Mouse (Mus musculus): Measurements from ENCODE around the gene Cth. TPM values are rescaled to one million over a fixed set of nuclear protein-coding genes. Genes with fewer than 3 reads are reported as not detected.

The Cth gene
- total RNA-seq, 2 experiments from 2014 or later: 9.2 to 9.6 TPM

- intact Hi-C loops (cut with DNase I): no loop called here
- DNase-seq (ENCODE audit: extremely low spot score in 1 of 2, low spot score in 2 of 2): no peak
Observed at GRCm38 (mm10) chr3:157923268-157923835, 1.5 kb downstream of the Cth start.

- no peak for DNase-seq (ENCODE audit: extremely low spot score in 1 of 2, low spot score in 2 of 2)
- intact Hi-C loops (cut with DNase I): no loop called here
Observed at GRCm38 (mm10) chr3:157921376-157921775, 3.5 kb downstream of the Cth start.

GRCm38 (mm10) chr3:157916336-157916735, 8.5 kb downstream of the Cth start:
- intact Hi-C loops (cut with DNase I): no loop called here
- DNase-seq (ENCODE audit: extremely low spot score in 1 of 2, low spot score in 2 of 2): no peak

GRCm38 (mm10) chr3:157912155-157912554, 12.7 kb downstream of the Cth start:
- DNase-seq (ENCODE audit: extremely low spot score in 1 of 2, low spot score in 2 of 2): no peak
- intact Hi-C loops (cut with DNase I): no loop called here

- intact Hi-C loops (cut with DNase I): no loop called here
- DNase-seq (ENCODE audit: extremely low spot score in 1 of 2, low spot score in 2 of 2): no peak
Observed at GRCm38 (mm10) chr3:157910262-157910661, 14.6 kb downstream of the Cth start.

- DNase-seq (ENCODE audit: extremely low spot score in 1 of 2, low spot score in 2 of 2): no peak
- intact Hi-C loops (cut with DNase I): no loop called here
Observed at GRCm38 (mm10) chr3:157908166-157908565, 16.7 kb downstream of the Cth start.

- no peak for DNase-seq (ENCODE audit: extremely low spot score in 1 of 2, low spot score in 2 of 2)
- intact Hi-C loops (cut with DNase I): no loop called here
Observed at GRCm38 (mm10) chr3:157901721-157902120, 23.2 kb downstream of the Cth start.

- DNase-seq (ENCODE audit: extremely low spot score in 1 of 2, low spot score in 2 of 2): no peak
- intact Hi-C loops (cut with DNase I): no loop called here
Observed at GRCm38 (mm10) chr3:157899986-157900385, 24.9 kb downstream of the Cth start.

GRCm38 (mm10) chr3:157897645-157898044, 27.2 kb downstream of the Cth start:
- intact Hi-C loops (cut with DNase I): no loop called here
- no peak for DNase-seq (ENCODE audit: extremely low spot score in 1 of 2, low spot score in 2 of 2)

- intact Hi-C loops (cut with DNase I): no loop called here
- DNase-seq (ENCODE audit: extremely low spot score in 1 of 2, low spot score in 2 of 2): no peak
Observed at GRCm38 (mm10) chr3:157891819-157892218, 33.1 kb downstream of the Cth start.

- peak in 1 of 2 experiments; percentile 20 for DNase-seq (ENCODE audit: extremely low spot score in 1 of 2, low spot score in 2 of 2)
- intact Hi-C loops (cut with DNase I): no loop called here
Observed at GRCm38 (mm10) chr3:157884081-157884643, 40.7 kb downstream of the Cth start.

GRCm38 (mm10) chr3:157883085-157883484, 41.8 kb downstream of the Cth start:
- no peak for DNase-seq (ENCODE audit: extremely low spot score in 1 of 2, low spot score in 2 of 2)
- intact Hi-C loops (cut with DNase I): no loop called here

GRCm38 (mm10) chr3:157881992-157882391, 42.9 kb downstream of the Cth start:
- intact Hi-C loops (cut with DNase I): no loop called here
- no peak for DNase-seq (ENCODE audit: extremely low spot score in 1 of 2, low spot score in 2 of 2)

GRCm38 (mm10) chr3:157880983-157881382, 43.9 kb downstream of the Cth start:
- DNase-seq (ENCODE audit: extremely low spot score in 1 of 2, low spot score in 2 of 2): no peak
- intact Hi-C loops (cut with DNase I): no loop called here

GRCm38 (mm10) chr3:157877847-157878246, 47.0 kb downstream of the Cth start:
- DNase-seq (ENCODE audit: extremely low spot score in 1 of 2, low spot score in 2 of 2): no peak
- intact Hi-C loops (cut with DNase I): loop anchor here (10.0 kb wide), 1 partner anchor 127 kb away; no protein-coding TSS in a partner anchor

GRCm38 (mm10) chr3:157876439-157877156, 48.3 kb downstream of the Cth start:
- peak; percentile 36 to 53 for DNase-seq (ENCODE audit: extremely low spot score in 1 of 2, low spot score in 2 of 2)
- intact Hi-C loops (cut with DNase I): loop anchor here (10.0 kb wide), 1 partner anchor 128 kb away; no protein-coding TSS in a partner anchor

GRCm38 (mm10) chr3:157872897-157873296, 52.0 kb downstream of the Cth start:
- intact Hi-C loops (cut with DNase I): loop anchor here (10.0 kb wide), 1 partner anchor 132 kb away; no protein-coding TSS in a partner anchor
- DNase-seq (ENCODE audit: extremely low spot score in 1 of 2, low spot score in 2 of 2): no peak

- intact Hi-C loops (cut with DNase I): no loop called here
- no peak for DNase-seq (ENCODE audit: extremely low spot score in 1 of 2, low spot score in 2 of 2)
Observed at GRCm38 (mm10) chr3:157867836-157868235, 57.0 kb downstream of the Cth start.

GRCm38 (mm10) chr3:157866251-157866650, 58.6 kb downstream of the Cth start:
- intact Hi-C loops (cut with DNase I): no loop called here

GRCm38 (mm10) chr3:157865848-157866247, 59.0 kb downstream of the Cth start:
- DNase-seq (ENCODE audit: extremely low spot score in 1 of 2, low spot score in 2 of 2): no peak
- intact Hi-C loops (cut with DNase I): no loop called here

More at GRCm38 (mm10) chr3:157866251-157866650, 58.6 kb downstream of the Cth start:
- no peak for DNase-seq (ENCODE audit: extremely low spot score in 1 of 2, low spot score in 2 of 2)
